Mouse (Mus musculus) E14TG2a.4 (cell line): Measurements from ENCODE around the gene Rbms3.

Experiments
- CTCF ChIP-seq: conservative IDR thresholded peaks from 2 replicates; pipeline ENCODE4 v1.5.1; 2014; ENCODE audit warnings: low read length
- NANOG ChIP-seq: IDR thresholded peaks from 2 replicates; pipeline ENCODE4 v1.6.1; 2014; ENCODE audit warnings: borderline replicate concordance, low read length, mixed read lengths
- POU5F1 ChIP-seq: IDR thresholded peaks from 2 replicates; pipeline ENCODE4 v1.6.1; 2014; ENCODE audit warnings: low read length, borderline replicate concordance

DNA sequence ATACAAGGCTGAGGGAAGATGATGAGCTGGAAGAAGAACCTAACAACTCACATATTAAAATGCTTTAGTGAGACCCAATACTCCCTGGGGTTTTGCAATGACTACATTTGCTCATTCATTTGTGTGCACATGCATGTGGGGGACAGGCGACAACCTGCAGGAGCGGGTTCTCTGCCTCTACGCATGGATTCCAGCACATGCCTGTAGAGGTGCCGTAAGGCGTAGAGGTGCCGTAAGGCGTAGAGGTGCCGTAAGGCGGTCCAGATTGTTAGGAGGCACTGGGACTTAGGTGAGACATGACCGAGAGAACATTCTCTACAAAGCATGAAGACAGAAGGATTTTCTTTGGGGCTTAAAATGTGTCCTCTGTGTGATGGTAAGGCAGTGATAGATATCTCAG is 1033.7 kb downstream of the Rbms3 start:
- TF ChIP-seq CTCF, result no peak
- TF ChIP-seq POU5F1, result no peak
- TF ChIP-seq NANOG, result no peak
